Mouse (Mus musculus) gastrocnemius, postnatal 36 days (tissue): ENCODE data around the gene Fam129b. TPM values are rescaled to one million over a fixed set of nuclear protein-coding genes. Genes with fewer than 3 reads are reported as not detected.

Source experiments
- DNase-seq, 2 experiments: peaks; one replicate each; pipeline ENCODE4 v3.0.0; 2022
- intact Hi-C: fragments of 180-260 bp; cut with DNase I; formaldehyde crosslinking; loops from one replicate; pipeline ENCODE4 v1.15.1; 2025
- total RNA-seq, 2 experiments: library from RNA; stranded (reverse); gene quantifications; 2 replicates each; pipeline ENCODE4 v1.2.3; 2021

The Fam129b gene
- total RNA-seq, 2 experiments from 2014 or later: 5.5 to 7.7 TPM

DNA sequence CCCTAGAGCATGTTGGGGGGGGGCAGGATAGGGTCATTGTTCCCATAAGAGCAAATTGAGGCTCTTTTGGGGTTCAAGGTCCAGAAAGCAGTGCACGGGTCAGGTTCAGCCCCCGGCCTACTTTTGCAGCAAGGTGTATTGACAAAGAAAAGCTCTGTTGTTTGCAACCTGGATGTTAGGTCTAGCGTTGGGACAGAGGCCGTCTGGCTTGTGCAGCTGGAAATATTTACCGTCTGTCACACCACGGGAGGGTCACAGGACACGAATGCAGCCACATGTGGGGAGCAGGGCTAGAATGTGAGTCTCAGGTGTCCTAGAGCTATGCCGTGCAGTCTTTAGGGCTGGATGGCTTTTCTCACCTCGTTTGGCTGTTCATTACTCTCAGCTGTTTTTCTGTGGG lies 42.5 kb downstream of the Fam129b start:
- DNase-seq: no peak
- intact Hi-C loops: no loop called here

DNA sequence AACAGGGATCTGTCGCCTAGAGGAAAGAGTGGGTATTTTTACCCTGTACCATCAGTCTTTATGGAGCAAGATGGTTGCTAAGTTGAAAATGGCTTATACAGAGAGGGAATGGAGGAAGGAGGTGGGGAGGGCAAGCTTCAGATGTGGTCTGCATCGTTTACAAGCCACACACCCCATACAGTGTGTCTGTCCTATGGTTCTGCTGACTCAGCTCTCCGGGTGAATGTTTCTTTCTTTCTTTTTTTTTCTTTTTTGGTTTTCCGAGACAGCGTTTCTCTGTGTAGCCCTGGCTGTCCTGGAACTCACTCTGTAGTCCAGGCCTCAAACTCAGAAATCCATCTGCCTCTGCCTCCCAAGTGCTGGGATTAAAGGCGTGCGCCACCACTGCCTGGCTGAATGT lies 45.3 kb downstream of the Fam129b start:
- DNase-seq: no peak
- intact Hi-C loops: loop anchor here (5.0 kb wide), 1 partner anchor 129 kb away; no protein-coding TSS in a partner anchor

DNA sequence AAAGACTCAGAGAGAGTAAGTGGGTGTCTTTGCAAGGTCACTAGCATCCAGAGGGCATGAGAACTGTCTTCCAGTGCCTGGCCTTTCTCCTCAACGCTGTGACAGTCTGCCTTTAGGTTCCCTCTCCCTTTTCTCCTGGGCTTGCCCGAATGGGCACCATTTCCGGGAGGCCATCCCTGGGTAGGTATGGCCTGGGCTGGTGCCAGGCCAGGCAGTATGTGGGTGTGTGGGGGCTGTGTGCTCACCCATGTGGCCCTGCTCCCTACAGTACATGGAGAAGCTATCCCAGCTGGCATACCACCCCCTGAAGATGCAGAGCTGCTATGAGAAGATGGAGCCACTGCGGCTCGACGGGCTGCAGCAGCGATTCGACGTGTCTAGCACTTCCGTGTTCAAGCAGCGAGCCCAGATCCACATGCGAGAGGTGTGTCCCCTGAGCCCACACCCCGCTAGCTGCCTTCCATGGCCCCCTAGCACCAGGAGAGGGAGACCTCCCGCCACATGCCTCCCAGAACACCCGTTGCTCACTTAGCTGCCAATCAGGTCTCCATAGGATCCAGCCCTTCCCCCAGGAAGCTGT lies 46.0 kb downstream of the Fam129b start:
- DNase-seq: no peak
- intact Hi-C loops: loop anchor here (5.0 kb wide), 1 partner anchor 130 kb away; no protein-coding TSS in a partner anchor

DNA sequence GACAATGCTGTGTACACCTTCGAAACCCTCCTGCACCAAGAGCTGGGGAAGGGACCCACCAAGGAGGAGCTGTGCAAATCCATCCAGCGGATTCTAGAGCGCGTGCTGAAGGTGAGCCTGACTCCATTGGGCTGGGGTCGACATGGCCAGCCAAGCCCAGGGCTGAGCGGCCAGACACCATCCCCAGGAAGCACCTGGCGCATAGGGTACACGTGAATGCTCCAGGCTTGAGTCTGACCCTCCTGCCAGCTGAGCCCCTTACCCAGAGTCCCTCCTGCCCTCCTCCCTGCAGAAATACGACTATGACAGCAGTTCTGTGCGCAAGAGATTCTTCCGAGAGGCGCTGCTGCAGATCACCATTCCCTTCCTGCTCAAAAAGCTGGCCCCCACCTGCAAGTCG lies 46.6 kb downstream of the Fam129b start:
- intact Hi-C loops: loop anchor here (5.0 kb wide), 1 partner anchor 130 kb away; no protein-coding TSS in a partner anchor
- no peak for DNase-seq

DNA sequence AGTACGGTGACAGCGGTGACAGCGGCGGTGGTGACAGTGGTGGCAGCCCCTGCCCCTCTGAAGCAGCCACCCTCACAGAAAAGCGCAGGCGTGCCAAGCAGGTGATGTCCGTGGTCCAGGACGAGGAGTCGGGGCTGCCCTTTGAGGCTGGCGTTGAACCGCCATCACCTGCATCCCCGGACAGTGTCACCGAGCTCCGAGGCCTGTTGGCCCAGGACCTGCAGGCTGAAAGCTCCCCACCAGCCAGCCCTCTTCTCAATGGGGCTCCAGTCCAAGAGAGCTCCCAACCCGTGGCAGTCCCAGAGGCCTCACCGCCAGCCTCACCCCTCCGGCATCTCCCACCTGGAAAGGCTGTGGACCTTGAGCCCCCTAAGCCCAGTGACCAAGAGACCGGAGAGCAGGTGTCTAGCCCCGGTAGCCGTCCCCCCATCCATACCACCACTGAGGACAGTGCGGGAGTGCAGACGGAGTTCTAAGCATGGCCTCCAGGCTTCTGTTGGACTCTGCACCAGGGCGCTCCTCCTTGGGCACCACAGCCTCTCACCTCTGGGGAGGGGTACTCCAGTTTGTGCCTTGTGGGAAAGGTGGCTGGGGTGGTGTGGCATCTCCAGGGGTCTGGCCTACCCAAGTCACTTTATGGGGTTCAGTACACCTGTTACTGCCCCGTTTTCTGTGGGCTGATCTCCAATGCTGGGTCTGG lies 47.8 kb downstream of the Fam129b start:
- DNase-seq: no peak
- intact Hi-C loops: loop anchor here (5.0 kb wide), 1 partner anchor 131 kb away; no protein-coding TSS in a partner anchor

DNA sequence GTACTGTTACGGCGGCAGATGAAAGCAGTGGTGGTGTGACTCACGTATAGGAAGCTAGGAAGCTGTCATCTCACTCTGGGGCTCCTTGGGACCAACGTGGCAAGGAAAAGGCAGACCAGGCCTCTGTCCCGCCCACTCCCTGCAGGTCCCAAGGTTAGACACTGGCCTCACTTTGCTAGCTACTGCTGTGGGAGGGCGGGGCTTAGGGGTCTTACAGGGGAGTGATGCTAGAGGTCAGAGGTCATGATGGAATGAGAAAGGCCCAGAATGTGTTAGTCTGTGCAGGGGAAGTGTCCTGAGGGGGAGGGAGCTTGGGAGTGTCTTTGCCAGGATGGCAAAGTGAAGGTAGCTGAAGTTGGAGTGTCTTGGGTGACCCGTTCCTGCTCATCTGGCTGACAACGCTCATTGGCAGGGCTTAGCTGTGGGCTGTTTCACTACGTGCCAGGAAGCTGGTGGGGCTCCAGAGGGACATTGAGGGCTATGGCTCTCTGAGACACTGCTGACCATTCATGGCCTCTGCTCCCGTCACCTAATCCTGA lies 48.5 kb downstream of the Fam129b start:
- intact Hi-C loops: loop anchor here (5.0 kb wide), 1 partner anchor 132 kb away; no protein-coding TSS in a partner anchor
- no peak for DNase-seq

DNA sequence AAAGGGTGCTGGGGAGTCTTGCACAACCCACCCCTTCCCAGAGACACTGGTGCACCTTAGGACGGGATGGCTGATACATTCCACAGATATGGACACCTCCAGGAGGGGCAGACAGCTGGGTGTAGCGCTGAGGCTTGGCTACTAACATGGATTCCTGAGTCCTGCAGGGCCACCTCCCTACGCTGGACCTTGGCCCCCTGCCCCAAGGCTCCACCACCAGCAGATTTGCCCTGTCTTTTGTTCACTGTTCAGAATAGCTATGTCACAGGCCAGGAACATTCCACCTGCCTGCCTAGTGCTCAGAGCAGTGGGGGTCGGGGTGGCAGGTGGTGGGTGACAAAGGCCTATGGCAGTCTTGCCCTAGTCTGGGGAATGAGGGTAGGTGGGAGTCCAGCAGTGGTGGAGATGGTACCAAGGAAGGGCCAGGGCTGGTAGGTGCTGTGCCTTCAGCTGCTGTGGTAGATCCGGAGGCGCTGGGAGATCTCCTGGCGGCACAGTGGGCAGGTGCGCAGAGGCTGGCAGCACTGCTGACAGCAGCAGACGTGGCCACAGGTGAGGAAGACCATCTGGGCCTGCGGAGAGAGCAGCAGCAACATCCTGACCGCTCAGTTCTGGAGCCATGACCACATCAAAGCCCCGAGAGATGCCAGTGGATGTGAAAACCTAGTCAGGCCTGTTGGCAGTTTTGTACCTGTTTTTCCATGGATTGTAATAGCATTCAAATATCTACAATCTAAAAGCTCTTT lies 50.6 kb downstream of the Fam129b start:
- intact Hi-C loops: no loop called here
- DNase-seq: no peak

DNA sequence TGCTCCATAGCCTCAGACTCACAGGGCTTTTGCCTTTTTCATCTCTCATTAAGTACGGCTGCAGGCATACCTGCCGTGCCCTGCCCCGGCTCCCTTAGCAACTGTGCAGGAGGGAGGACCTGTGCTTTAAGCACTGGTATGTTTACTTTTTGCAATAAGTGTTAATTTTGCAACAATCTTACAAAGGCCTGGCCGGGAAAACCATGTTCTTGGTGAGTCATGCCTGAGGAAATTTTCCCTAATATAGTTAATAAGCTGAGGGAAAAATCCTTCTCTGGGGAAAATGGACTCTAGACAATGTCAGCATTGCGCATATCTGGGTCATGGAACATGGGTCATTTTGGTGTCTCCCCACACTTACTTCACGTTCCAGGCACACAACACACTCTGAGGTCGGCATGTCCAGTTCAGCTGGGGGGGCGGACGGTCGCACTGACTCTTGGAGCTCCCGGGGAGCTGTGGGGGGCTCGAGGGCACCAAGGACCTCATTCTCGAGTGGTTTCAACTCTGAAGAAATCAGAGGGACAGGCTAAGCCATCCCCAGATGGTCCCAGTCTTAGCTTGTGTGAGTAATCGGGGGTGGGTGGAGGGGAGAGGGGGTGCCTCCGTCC lies 51.8 kb downstream of the Fam129b start:
- intact Hi-C loops: loop anchor here (1.0 kb wide), 1 partner anchor 63 kb away; no protein-coding TSS in a partner anchor
- no peak for DNase-seq

DNA sequence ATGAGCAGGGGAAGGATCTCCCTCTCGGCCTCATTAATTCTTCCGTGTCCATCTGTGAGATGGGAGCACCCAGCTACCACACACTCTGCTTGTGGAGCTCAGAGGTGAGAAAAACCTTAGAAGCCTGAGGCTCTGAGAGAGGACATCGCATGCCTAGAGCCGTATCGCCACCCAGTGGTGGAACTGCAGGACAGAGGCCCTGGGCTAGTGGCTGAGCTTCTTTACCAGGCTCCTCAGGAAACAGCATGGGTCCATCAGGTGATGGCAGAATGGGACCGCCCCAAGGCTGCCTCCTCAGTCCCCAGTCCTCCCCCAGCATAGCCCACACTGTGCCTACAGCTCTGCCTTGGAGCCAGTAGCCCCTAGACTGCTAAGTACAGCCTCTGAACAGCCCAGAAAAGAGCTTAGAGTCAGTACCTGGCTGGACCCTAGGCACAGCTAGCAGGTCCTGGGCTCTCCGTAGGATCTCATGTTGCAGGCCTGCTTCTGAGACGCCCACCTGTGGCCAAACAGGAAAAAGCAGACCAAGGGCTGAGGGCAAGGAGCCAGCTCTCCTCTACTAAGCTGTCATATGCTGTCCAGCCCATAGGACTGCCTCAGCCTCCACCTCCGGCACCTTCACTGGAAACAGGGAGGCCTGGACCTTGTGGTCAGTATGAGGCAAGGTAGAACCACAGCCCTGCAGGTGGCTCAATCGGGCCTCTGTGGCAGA lies 52.5 kb downstream of the Fam129b start:
- intact Hi-C loops: loop anchor here (1.0 kb wide), 1 partner anchor 64 kb away; no protein-coding TSS in a partner anchor
- DNase-seq: peak; percentile 59 to 66

DNA sequence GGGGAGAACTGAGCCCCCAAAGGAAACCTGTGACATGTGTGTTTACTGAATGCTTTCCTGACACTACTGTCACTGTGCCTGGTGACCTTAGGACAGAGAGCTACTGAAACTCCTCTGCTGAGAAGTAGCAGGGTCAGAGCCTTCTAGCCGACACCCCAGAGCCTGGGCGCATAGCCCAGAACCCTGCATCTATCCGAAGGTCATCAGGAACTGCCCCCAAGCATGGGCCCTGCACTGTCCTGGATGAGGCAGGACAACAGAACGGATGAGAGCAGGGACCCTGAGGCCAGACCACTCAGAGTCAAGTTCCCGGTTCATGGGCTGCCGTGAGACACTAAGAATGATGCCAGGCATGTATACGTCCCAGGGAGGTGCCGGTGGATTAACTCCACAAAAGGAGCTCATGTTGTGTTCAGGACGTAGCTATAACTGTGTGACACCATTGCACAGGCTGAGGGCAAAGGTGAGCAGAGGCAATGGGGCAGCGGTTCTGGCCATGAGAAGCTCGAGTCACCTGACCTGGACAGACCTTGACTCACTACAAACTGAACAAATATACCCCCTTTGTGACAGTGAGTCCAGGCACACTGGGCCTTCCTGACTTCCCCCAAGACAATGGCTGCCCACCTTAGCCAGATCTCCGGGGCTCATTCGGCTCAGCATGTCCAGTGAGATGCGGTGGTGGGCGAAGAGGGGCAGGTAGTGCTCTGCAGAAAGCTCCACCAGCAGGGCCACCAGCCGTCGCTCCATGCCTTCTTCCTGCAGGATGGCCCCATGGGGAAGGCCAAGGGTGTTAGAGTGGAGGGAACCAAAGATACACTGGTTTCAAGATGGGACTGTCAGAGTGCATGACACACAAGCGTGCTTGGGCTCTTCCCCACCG lies 53.3 kb downstream of the Fam129b start:
- DNase-seq: no peak
- intact Hi-C loops: loop anchor here (1.0 kb wide), 1 partner anchor 65 kb away; no protein-coding TSS in a partner anchor

DNA sequence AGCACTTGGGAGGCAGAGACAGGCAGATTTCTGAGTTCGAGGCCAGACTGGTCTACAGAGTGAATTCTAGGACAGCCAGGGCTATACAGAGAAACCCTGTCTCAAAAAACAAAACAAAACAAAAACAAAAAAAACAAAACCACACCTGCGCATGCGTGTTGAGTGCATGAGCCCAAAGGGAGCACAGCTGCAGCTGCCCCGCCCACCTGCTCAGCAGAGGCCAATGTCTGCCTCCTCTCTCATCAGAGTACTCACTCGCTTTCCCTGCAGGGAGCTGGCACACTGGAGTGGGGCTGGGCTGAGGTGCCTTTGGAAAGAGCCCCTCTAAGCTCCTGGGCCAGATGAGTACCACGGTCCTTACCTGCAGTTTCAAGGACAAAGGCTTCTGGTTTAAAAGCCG lies 55.8 kb downstream of the Fam129b start:
- DNase-seq: no peak
- intact Hi-C loops: no loop called here

DNA sequence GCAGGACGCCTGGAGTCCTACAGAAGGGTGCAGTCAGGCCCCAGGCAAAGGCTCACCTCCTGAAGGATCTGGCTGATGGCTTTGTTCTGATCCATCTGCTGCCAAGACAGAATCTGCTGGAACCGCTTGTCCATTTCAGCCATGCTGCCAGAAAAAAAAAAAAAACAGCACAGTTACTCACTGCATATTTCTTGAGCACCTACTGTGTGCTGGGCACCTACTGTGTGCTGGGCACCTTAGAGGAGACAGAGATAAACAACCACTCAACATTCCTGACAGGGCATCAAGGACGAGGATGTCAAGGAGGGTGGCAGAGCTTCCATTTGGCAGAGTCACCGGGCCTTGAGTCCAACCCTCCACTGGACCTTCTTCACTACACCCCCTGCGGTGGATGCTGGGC lies 62.8 kb downstream of the Fam129b start:
- intact Hi-C loops: no loop called here
- DNase-seq: no peak

DNA sequence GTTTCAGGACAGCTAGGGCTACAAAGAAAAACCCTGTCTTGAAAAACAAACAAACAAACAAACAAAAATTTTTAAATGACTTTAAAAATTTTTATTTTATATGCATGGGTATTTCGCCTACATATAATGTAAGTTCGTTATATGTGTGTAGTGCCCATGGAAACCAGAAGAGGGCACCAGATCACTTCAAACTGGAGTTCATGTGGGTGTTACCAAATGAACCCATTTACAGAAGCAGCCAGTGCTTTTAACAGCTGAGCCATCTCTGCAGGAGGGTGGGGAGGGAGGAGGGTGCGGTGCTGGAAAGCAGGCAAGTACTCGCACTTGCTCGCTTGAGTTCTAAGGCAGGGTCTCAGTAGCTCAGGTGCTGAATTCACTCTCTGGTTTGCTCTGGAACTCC lies 63.5 kb downstream of the Fam129b start:
- intact Hi-C loops: no loop called here

DNA sequence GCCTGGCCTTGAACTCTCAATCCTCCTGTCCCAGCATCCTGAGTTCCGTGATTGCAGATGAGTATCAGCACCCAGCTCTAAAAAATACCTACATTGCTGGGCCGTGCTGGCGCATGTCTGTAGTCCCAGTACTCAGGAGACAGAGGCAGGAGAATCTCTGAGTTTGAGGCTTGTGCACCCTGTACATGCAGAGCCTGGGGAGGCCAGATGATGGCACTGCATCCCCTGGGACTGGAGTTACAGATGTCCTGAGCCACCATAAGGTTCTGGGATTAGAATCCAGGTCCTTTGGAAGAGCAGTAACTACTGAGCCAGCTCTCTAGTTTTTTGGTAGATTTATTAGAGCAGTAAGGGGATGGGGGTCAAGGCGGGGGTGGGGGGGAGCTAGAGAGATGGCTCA lies 64.6 kb downstream of the Fam129b start:
- intact Hi-C loops: no loop called here
- DNase-seq: no peak

More for the DNA sequence above, 63.5 kb downstream of the Fam129b start:
- no peak for DNase-seq

DNA sequence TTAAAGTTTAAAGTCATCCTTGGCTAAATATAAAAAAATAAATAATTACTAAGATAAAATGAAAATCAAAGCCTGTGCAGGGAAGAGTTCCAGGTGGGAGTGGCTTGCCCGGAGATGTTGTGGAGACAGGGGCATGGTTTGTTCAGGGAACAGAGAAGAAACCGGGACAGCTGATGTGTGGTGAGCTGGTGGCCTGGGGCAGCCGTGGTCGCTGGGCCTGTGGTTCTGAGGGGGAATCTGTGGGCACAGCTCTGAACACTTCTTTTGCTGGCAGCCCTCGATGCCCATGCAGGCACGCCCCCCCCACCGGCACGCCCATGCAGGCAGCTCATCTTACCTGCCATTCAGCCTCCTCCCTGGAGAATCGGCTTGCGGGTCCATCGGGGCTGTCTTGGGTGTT lies 71.5 kb downstream of the Fam129b start:
- DNase-seq: no peak
- intact Hi-C loops: no loop called here

DNA sequence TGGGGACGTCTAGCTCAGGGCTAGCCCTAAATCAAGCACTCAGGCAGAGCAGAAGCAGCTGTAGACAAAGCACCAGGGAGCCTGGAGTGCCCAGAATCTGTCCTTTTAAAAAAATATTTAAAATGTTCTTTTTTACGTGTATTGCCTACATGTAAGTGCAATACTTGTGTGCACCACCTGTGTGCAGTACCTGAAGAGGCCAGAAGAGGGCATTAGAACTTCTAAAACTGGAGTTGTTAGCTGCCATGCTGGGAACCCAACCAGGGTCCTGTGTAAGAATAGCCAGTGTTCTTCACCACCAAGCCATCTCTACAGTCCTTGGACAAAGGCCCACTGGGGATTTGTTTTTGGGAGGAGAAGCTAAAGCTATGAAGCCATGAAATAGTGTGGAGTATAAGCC lies 78.7 kb downstream of the Fam129b start:
- DNase-seq: no peak
- intact Hi-C loops: no loop called here

DNA sequence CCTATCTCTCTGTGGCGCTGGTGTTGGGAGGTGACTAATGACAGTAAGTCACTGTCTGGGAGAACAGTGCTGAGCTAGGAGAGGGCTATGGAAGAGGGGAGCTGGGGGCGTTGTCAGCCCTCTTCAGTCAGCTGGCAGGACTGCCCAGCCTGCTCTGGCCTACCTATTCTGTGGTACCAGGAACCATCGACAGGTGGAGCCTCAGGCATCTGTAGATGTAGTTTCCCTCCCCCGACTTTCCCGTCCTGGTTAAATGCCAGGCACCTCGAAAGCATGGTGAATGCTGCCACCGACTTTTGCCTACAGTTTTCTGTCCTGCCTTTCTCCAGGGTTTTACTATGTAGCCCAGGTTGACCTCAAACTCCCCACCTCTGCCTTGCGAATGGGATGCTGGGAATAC lies 81.4 kb downstream of the Fam129b start:
- DNase-seq: no peak

DNA sequence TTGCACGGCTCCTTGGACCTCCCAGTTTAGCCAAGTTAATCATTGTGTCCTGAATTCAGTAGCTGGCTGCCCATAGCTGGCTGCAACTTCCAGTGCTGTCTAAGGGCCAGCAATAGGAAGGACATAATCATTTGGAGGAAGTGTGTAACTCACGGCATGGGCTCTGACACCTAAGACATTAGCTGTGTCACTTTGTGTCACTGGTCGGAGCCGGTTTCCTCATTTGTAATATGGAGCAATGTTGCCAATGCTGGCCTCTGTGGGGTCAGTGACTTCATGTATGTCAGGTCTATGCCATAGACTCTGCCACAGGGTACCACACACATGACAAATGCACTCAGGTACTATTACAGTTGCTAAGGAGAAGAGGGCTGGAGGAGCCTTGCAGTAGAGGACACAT lies 84.4 kb downstream of the Fam129b start:
- DNase-seq: no peak
- intact Hi-C loops: no loop called here

More for the DNA sequence above, 81.4 kb downstream of the Fam129b start:
- intact Hi-C loops: no loop called here
